Mouse (Mus musculus): ENCODE data around the gene Ltbp1. TPM values are rescaled to one million over a fixed set of nuclear protein-coding genes. Genes with fewer than 3 reads are reported as not detected.

Gene Ltbp1
- polyA plus RNA-seq, 1 experiment from 2014 or later, result 4.2 TPM

DNA sequence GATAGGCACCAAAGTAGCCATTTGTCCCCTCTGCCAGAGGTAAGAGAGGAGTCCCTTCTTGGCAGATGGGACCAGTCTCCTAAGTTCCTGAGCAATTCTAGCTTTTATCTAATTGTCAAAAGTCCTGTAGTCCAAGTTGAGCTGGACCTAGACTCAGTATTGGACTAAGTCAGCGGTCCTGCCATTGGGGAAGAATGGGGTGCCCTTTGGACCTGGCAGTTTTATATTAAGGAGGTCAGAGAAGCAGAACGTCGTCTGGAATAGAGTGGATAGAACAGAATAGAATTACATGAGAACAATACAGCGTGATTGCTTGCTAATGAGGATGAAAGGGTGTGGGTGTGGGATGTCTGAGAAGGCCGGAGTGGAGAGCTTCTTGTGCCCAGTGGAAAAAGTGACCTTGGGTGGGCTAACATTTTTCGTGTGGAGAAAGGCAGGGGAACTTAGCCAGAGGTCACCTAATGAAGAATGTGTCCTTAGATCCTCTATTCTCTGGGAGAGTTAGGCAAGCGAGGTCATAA lies 167.4 kb downstream of the Ltbp1 start:
- H3K36me3 ChIP-seq (ENCODE audit: control insufficient read depth, insufficient read depth, low read length), result no peaks in the 10 kb centered on the region
- no peaks in the 10 kb centered on the region for H3K4me1 ChIP-seq (replicated peaks; ENCODE audit: control insufficient read depth, insufficient read depth, low read length)
- H3K4me2 ChIP-seq (ENCODE audit: low read depth, low read length, severe bottlenecking), result no peak overlapping the region
- ATAC-seq (replicated peaks; ENCODE audit: low FRiP score) (no peak), DNase-seq (ENCODE audit: low spot score) (no peak)
- no peak overlapping the region for H3K4me3 ChIP-seq (ENCODE audit: low read depth, low read length)
- no peaks in the 10 kb centered on the region for H3K27me3 ChIP-seq (ENCODE audit: control insufficient read depth, insufficient read depth, low read length)
- H3K9me3 ChIP-seq (ENCODE audit: control insufficient read depth, low read length), result no peaks in the 10 kb centered on the region
- H3K27ac ChIP-seq (ENCODE audit: low read depth, low read length), result no peak overlapping the region
- WGBS, result 72% methylated on average over 7 of the region's 7 CpGs
- H3K9ac ChIP-seq (ENCODE audit: low read length), result no peak overlapping the region

GRCm38 (mm10) chr17:75174501-75174900 lies 169.1 kb downstream of the Ltbp1 start:
- H3K4me2 ChIP-seq (ENCODE audit: low read depth, low read length, severe bottlenecking), result no peak overlapping the region
- H3K9me3 ChIP-seq (ENCODE audit: control insufficient read depth, low read length), result no peaks in the 10 kb centered on the region
- H3K4me1 ChIP-seq (replicated peaks; ENCODE audit: control insufficient read depth, insufficient read depth, low read length), result 0 out of 2 replicates have a peak, but pooled peaks cover 5% of the 10 kb centered on the region
- ATAC-seq (replicated peaks; ENCODE audit: low FRiP score) (no peak), DNase-seq (ENCODE audit: low spot score) (no peak)
- H3K36me3 ChIP-seq (ENCODE audit: control insufficient read depth, insufficient read depth, low read length), result no peaks in the 10 kb centered on the region
- H3K9ac ChIP-seq (ENCODE audit: low read length), result no peak overlapping the region
- H3K27me3 ChIP-seq (ENCODE audit: control insufficient read depth, insufficient read depth, low read length), result no peaks in the 10 kb centered on the region
- no peak overlapping the region for H3K4me3 ChIP-seq (ENCODE audit: low read depth, low read length)
- H3K27ac ChIP-seq (ENCODE audit: low read depth, low read length), result no peak overlapping the region
- 89% methylated on average over 3 of the region's 3 CpGs for WGBS

DNA sequence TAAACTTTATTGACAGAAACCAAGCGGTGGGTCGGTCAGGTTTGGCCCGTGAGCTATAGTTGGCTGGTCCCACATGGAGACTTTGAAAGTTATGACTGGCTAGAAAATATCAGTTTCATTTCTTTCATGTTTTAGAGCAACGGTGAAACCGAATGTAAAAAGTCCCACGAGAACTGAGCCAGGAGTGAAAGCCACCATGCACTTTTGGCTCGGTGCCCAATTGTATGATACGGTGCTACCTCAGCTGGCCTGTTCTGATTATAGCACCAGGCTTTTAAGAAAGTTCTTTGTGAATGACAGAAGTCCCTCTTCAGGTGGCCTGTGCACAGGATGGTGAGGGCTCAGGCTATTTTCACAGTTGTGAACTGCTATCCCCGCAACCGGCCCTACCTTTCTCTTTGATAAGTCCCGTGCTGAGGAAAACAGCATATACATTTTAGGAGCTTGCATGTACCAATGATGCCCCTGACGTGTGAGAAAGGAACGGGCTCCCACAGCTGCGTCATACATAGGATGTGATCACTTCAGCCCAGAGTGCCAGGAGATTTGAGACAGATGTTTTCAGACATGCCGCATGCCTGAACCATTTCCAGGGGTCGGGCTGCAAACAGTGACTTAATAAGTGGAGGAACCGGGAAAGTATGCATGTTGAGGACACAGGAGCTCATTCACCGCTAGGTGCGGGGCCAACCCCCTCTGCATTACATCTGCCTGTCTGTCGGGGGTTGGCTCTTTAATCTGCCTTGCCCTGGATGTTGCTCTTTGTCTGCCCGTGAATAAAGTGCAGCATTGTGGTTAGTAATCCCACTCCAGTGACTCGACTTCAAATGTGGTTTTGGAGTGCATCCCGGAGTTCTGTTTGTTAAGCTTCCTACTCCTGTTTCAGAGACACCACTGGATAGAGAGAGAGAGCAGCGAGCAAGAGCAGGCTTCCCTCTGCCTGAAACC lies 172.8 kb downstream of the Ltbp1 start:
- Histone ChIP-seq H3K36me3 (ENCODE audit: control insufficient read depth, insufficient read depth, low read length) (no peaks in the 10 kb centered on the region), H3K4me3 (ENCODE audit: low read depth, low read length) (no peak overlapping the region), H3K27me3 (ENCODE audit: control insufficient read depth, insufficient read depth, low read length) (no peaks in the 10 kb centered on the region), H3K4me1 (replicated peaks; ENCODE audit: control insufficient read depth, insufficient read depth, low read length) (0 out of 2 replicates have a peak, but pooled peaks cover 5% of the 10 kb centered on the region), H3K27ac (ENCODE audit: low read depth, low read length) (no peak overlapping the region), H3K4me2 (ENCODE audit: low read depth, low read length, severe bottlenecking) (0 out of 2 replicates have a peak overlapping the region, but pooled peaks have one; percentile 18), H3K9me3 (ENCODE audit: control insufficient read depth, low read length) (no peaks in the 10 kb centered on the region), H3K9ac (ENCODE audit: low read length) (no peak overlapping the region)
- ATAC-seq (replicated peaks; ENCODE audit: low FRiP score) (peak; percentile 73), DNase-seq (ENCODE audit: low spot score) (peak; percentile 63)
- WGBS, result 42% methylated on average over 24 of the region's 24 CpGs

GRCm38 (mm10) chr17:75179001-75179400 lies 173.6 kb downstream of the Ltbp1 start:
- no peak overlapping the region for H3K4me3 ChIP-seq (ENCODE audit: low read depth, low read length)
- H3K27me3 ChIP-seq (ENCODE audit: control insufficient read depth, insufficient read depth, low read length), result no peaks in the 10 kb centered on the region
- H3K36me3 ChIP-seq (ENCODE audit: control insufficient read depth, insufficient read depth, low read length), result no peaks in the 10 kb centered on the region
- H3K27ac ChIP-seq (ENCODE audit: low read depth, low read length), result no peak overlapping the region
- WGBS, result 51% methylated on average over 8 of the region's 8 CpGs
- DNase-seq (ENCODE audit: low spot score) (no peak), ATAC-seq (replicated peaks; ENCODE audit: low FRiP score) (no peak)
- no peaks in the 10 kb centered on the region for H3K9me3 ChIP-seq (ENCODE audit: control insufficient read depth, low read length)
- H3K4me1 ChIP-seq (replicated peaks; ENCODE audit: control insufficient read depth, insufficient read depth, low read length), result 0 out of 2 replicates have a peak, but pooled peaks cover 5% of the 10 kb centered on the region
- H3K4me2 ChIP-seq (ENCODE audit: low read depth, low read length, severe bottlenecking), result no peak overlapping the region
- H3K9ac ChIP-seq (ENCODE audit: low read length), result no peak overlapping the region; the same call in 1 of the 2 replicates

DNA sequence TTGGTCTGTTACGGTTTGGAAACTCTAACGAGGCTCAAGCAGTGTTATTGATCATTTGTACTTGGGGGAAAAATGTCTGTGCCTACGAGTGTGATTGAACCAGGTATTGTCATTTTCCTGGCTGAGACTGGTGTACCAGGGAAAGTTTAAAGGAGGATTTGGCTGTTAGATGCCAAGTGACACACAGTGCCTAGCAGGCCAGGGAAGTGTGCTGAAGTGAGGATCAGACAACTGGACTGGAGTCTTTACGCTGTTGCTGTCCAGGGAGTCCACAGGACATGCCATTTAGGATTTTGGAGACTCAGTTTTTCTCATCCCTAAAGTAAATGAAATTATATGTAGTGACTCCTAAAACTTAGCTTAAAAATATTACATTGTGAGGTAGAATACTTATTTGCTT lies 174.9 kb downstream of the Ltbp1 start:
- 0 out of 2 replicates have a peak, but pooled peaks cover 5% of the 10 kb centered on the region for H3K4me1 ChIP-seq (replicated peaks; ENCODE audit: control insufficient read depth, insufficient read depth, low read length)
- no peak for DNase-seq (ENCODE audit: low spot score)
- H3K27me3 ChIP-seq (ENCODE audit: control insufficient read depth, insufficient read depth, low read length), result no peaks in the 10 kb centered on the region
- no peaks in the 10 kb centered on the region for H3K9me3 ChIP-seq (ENCODE audit: control insufficient read depth, low read length)
- WGBS, result 75% methylated on average over 4 of the region's 4 CpGs
- no peak overlapping the region for H3K27ac ChIP-seq (ENCODE audit: low read depth, low read length)
- no peak for ATAC-seq (replicated peaks; ENCODE audit: low FRiP score)
- H3K9ac ChIP-seq (ENCODE audit: low read length), result no peak overlapping the region
- H3K36me3 ChIP-seq (ENCODE audit: control insufficient read depth, insufficient read depth, low read length), result no peaks in the 10 kb centered on the region
- no peak overlapping the region for H3K4me2 ChIP-seq (ENCODE audit: low read depth, low read length, severe bottlenecking)
- H3K4me3 ChIP-seq (ENCODE audit: low read depth, low read length), result no peak overlapping the region

GRCm38 (mm10) chr17:75180956-75181588 lies 175.7 kb downstream of the Ltbp1 start:
- no peaks in the 10 kb centered on the region for H3K9me3 ChIP-seq (ENCODE audit: control insufficient read depth, low read length)
- no peaks in the 10 kb centered on the region for H3K27me3 ChIP-seq (ENCODE audit: control insufficient read depth, insufficient read depth, low read length)
- no peak overlapping the region for H3K9ac ChIP-seq (ENCODE audit: low read length)
- H3K36me3 ChIP-seq (ENCODE audit: control insufficient read depth, insufficient read depth, low read length), result no peaks in the 10 kb centered on the region
- H3K4me1 ChIP-seq (replicated peaks; ENCODE audit: control insufficient read depth, insufficient read depth, low read length), result 0 out of 2 replicates have a peak, but pooled peaks cover 5% of the 10 kb centered on the region
- DNase-seq (ENCODE audit: low spot score), result no peak
- no peak overlapping the region for H3K4me2 ChIP-seq (ENCODE audit: low read depth, low read length, severe bottlenecking)
- ATAC-seq (replicated peaks; ENCODE audit: low FRiP score), result no peak
- H3K27ac ChIP-seq (ENCODE audit: low read depth, low read length), result no peak overlapping the region
- H3K4me3 ChIP-seq (ENCODE audit: low read depth, low read length), result no peak overlapping the region
- 85% methylated on average over 12 of the region's 12 CpGs for WGBS

- 80% methylated on average over 14 of the region's 14 CpGs for WGBS
- Histone ChIP-seq H3K27me3 (ENCODE audit: control insufficient read depth, insufficient read depth, low read length) (no peaks in the 10 kb centered on the region), H3K27ac (ENCODE audit: low read depth, low read length) (no peak overlapping the region)
Measured at GRCm38 (mm10) chr17:75182319-75183001, 177.1 kb downstream of the Ltbp1 start.

More at GRCm38 (mm10) chr17:75182319-75183001, 177.1 kb downstream of the Ltbp1 start:
- Histone ChIP-seq H3K9me3 (ENCODE audit: control insufficient read depth, low read length) (no peaks in the 10 kb centered on the region), H3K4me3 (ENCODE audit: low read depth, low read length) (no peak overlapping the region), H3K4me2 (ENCODE audit: low read depth, low read length, severe bottlenecking) (no peak overlapping the region), H3K36me3 (ENCODE audit: control insufficient read depth, insufficient read depth, low read length) (no peaks in the 10 kb centered on the region), H3K9ac (ENCODE audit: low read length) (no peak overlapping the region), H3K4me1 (replicated peaks; ENCODE audit: control insufficient read depth, insufficient read depth, low read length) (0 out of 2 replicates have a peak, but pooled peaks cover 5% of the 10 kb centered on the region)
- no peak for ATAC-seq (replicated peaks; ENCODE audit: low FRiP score)
- DNase-seq (ENCODE audit: low spot score), result no peak

All from forebrain, embryonic 11.5 days (tissue).